Mouse (Mus musculus) urinary bladder, adult 2 months (tissue): ENCODE results near the gene Vsx2. TPM values are rescaled to one million over a fixed set of nuclear protein-coding genes. Genes with fewer than 3 reads are reported as not detected.

Source experiments
- polyA plus RNA-seq: library from polyadenylated mRNA; depleted of rRNA; stranded (reverse); fragments of >200 nt; gene quantifications from 2 replicates; pipeline ENCODE4 v1.2.3, GENCODE M21; 2012; rRNA removed

Gene Vsx2
- polyA plus RNA-seq, 1 experiment: 0.01 TPM

Other genes with a start within 250 kb of the Vsx2 start
- gene Coq6, start 208.1 kb upstream of the Vsx2 start, polyA plus RNA-seq: 27.1 and 32.3 TPM in 2 replicates
- 4.2 and 4.4 TPM in 2 replicates for gene Fam161b, start 207.9 kb upstream of the Vsx2 start, polyA plus RNA-seq
- gene Entpd5, start 160.7 kb upstream of the Vsx2 start, polyA plus RNA-seq: 64.4 and 71.3 TPM in 2 replicates
- gene Bbof1, start 160.7 kb upstream of the Vsx2 start, polyA plus RNA-seq: 1.8 and 2.3 TPM in 2 replicates
- gene Rnf113a2, start 152.6 kb upstream of the Vsx2 start, polyA plus RNA-seq: 20.2 and 22.3 TPM in 2 replicates
- 76.3 and 78.6 TPM in 2 replicates for gene Aldh6a1, start 118.8 kb upstream of the Vsx2 start, polyA plus RNA-seq
- 16.4 and 17.0 TPM in 2 replicates for gene Lin52, start 118.3 kb upstream of the Vsx2 start, polyA plus RNA-seq
- 31.0 and 39.8 TPM in 2 replicates for gene Abcd4, start 47.7 kb downstream of the Vsx2 start, polyA plus RNA-seq
- not detected in 2 replicates for gene Vrtn, start 71.3 kb downstream of the Vsx2 start, polyA plus RNA-seq
- 0.01 TPM in 1 of 2 replicates, not detected in the other for gene Syndig1l, start 129.1 kb downstream of the Vsx2 start, polyA plus RNA-seq
- gene Npc2, start 203.4 kb downstream of the Vsx2 start, polyA plus RNA-seq: 85.8 and 90.2 TPM in 2 replicates
- gene Isca2, start 203.5 kb downstream of the Vsx2 start, polyA plus RNA-seq: 68.2 and 88.9 TPM in 2 replicates